Mouse (Mus musculus): Measurements from ENCODE around the gene Ano2.

The Ano2 gene

GRCm38 (mm10) chr6:126053136-126053535 is 362.9 kb downstream of the Ano2 start:
- DNase-seq (ENCODE audit: low spot score in 2 of 2): no peak

GRCm38 (mm10) chr6:126057706-126058105 is 367.5 kb downstream of the Ano2 start:
- no peak for DNase-seq (ENCODE audit: low spot score in 2 of 2)

GRCm38 (mm10) chr6:126080531-126080930 is 390.3 kb downstream of the Ano2 start:
- no peak for DNase-seq (ENCODE audit: low spot score in 2 of 2)

DNA sequence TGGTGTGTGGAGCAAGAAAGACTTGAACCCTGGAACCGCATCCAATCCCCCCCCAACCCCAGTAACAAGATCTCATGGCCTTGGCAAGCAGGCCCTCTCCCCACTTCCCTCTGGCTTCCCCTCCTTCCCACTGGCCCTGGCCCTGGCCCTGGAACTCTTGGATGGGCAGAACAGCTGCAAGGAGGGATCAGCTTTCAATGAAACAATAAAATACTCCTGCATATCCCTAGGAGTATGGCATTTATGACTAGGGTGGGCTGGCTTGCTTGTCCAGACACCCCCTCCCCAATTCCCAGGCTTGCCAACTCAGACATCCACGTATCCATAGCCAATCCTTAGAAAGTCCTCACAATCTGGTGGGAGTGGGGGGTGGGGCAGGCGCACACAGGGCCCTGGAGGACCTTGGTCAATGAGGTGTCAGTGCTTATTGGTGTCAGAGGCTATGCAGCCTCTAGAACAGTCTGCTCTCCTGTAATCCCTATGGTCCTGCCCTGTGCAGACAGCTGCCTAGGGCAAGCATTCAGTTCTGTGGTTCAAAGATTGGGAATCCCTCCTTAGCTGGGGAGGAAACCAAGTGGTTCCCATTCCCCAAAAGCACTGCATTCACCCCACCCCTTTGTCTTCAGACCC is 396.2 kb downstream of the Ano2 start:
- DNase-seq (ENCODE audit: low spot score in 2 of 2): no peak

GRCm38 (mm10) chr6:126088489-126089265 is 398.5 kb downstream of the Ano2 start:
- DNase-seq (ENCODE audit: low spot score in 2 of 2): no peak

All from right cerebral cortex, postnatal 10 days (tissue).